Mouse (Mus musculus): Measurements from ENCODE around the gene Bola3.

DNA sequence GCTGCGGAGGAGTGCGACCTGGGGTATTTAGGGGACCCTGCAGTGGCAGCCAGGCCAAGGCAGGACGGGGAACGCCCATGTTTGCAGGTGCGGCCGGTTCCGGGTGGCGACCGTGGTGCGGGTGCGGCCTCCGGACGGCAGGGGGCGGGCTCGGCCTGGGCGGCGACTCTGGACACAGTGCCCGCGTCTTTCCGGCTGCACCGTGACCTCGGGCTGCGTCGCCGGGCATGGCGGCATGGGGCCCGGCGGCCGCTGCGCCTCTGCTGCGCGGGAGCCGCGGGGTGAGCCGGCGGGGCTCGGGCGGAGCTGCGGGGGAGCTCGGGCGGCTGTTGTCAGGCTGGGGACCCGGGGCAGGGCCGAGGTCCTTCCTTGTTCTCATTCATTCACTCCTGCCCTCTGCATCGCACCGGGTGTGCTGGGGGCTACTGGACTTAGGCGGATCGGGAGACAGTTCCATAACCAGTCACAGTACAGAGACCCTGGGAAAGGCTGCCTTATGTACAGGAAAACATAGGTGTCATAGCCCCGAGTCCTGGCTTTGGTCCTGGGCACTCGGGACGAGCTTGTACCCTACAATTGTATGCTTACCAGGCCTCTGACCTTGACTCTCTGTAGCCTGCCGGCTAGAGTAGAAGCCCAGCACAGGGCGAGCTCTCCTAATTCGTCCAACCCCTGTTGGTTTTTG lies 469 bp downstream of the Bola3 start:
- no peak for TF ChIP-seq GATA1 (IDR thresholded peaks at IDR 0.05; ENCODE audit: low read length)
- TF ChIP-seq TAL1 (IDR thresholded peaks at IDR 0.05; ENCODE audit: low read length), result no peak
